Mouse (Mus musculus) urinary bladder, postnatal 36 days (tissue): Measurements from ENCODE around the gene Gm21028.
"Not testable (repeated sequence)": the region's sequence is repeated elsewhere in the genome, so short reads cannot be mapped to it uniquely, and the experiment has no call there.

Experiments
- DNase-seq, 2 experiments: peaks; one replicate each; pipeline ENCODE4 v3.0.0; 2022; ENCODE audit warnings: low spot score in 2 of 2, mixed read lengths in 1 of 2

Gene Gm21028

DNA sequence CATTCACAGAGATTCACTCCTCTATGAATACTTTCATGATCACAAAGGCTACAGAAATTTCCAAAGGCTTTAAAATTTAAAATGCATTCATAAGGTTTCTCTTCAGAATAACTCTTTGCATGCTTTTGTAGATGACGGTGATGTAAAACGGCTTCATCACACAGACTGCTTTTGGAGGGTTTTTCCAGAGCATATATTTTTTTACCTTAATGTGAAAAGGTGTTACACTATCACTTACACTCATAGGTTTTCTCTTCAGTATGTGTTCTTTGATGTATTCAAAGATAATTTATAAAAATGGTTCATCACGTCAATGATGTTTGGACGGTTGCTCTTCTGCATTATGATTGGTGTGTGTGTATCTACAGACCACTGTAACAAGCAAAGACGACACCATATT is at the start of gene Gm21028:
Gene Gm21028 (minus strand): TSS at position 101 of the 400 bp plus-strand sequence.
- no peak for DNase-seq

DNA sequence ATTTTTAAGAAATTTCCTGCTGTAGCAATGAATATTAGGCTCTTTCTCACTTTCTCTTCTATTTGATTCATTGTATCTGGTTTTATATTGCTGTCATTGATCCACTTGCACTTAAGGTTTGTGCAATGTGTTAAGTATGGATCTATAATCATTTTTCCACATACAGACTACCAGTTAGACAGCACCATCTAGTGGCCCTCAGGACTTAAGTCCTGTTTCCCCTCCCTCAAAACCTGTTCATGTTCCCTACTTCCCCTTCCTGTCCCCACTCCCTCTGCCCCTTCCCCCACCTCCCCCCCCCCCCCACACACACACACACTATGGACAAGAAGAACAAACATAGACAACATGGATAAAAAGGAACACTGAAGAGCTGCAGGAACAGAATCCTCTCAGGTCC is 17.3 kb upstream of the Gm21028 start:
- DNase-seq, result not testable (repeated sequence)

GRCm38 (mm10) chr7:42592413-42592812 is 14.0 kb upstream of the Gm21028 start, which contains the start of gene Zfp977:
Zfp977 (minus strand) TSS chr7:42592547.
- DNase-seq, result not testable (repeated sequence)

GRCm38 (mm10) chr7:42591311-42591710 is 12.9 kb upstream of the Gm21028 start:
- DNase-seq, result not testable (repeated sequence)

DNA sequence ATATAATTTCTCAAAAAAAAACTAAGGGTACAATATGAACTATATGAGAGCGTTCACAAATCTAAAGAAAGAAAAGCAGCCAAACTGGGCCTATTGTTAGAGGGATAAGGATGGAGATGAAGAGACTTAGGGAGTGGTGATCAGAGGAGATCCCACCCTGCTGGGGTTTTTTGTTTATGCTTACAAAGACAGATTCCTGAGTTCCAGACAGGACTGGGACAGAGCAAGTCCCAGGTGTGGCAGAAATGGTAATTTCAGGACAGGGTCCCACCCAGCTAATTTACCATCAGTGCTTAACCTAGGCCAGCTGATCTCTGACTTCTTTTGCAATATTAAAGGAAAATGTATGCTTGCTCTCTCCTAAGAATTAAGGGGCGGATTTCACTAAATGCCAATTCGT is 26.6 kb downstream of the Gm21028 start:
- no peak for DNase-seq
